Mouse (Mus musculus) MEL (cell line): ENCODE measurements at regions not wholly inside any gene's neighbourhood (a gene's known extent, or its start where the extent isn't known, plus 50 kb on each side); places are given as distances from the start of the nearest gene placed in this dataset.
A peak's percentile ranks its signal among the peaks of the same experiment; 100 is the strongest.

ENCODE experiments used
- DNase-seq: peaks from one replicate; pipeline ENCODE4 v3.0.0; 2011; ENCODE audit warnings: low read depth, low spot score
- H3K27ac ChIP-seq: 2 replicates; pipeline ENCODE4 v1.5.1; 2012; ENCODE audit warnings: low read depth, mild to moderate bottlenecking, control low read depth, low read length, moderate library complexity; ENCODE audit not compliant: control insufficient read depth
- H3K27me3 ChIP-seq, 2 experiments: fragments of 150-350 bp in 1 of 2; sonication (generic) in 1 of 2; 2 replicates each; pipeline ENCODE4 v1.6.1; 2012; ENCODE audit warnings: low read length in 2 of 2, mild to moderate bottlenecking in 2 of 2, improper control_type of control experiment in 1 of 2, moderate library complexity in 1 of 2; ENCODE audit not compliant: insufficient read depth in 2 of 2, control insufficient read depth in 1 of 2
- H3K36me3 ChIP-seq, 2 experiments: 2 replicates each; pipeline ENCODE4 v1.6.1; 2012 to 2014; ENCODE audit warnings: low read length in 2 of 2, improper control_type of control experiment in 1 of 2, inconsistent platforms in 1 of 2, mild to moderate bottlenecking in 1 of 2; ENCODE audit not compliant: insufficient read depth in 2 of 2, control insufficient read depth in 1 of 2
- H3K4me1 ChIP-seq, 2 experiments: fragments of 150-350 bp in 1 of 2; sonication (generic) in 1 of 2; 2 replicates each; pipeline ENCODE4 v1.6.1; 2012; ENCODE audit warnings: low read length in 2 of 2, improper control_type of control experiment in 1 of 2, mild to moderate bottlenecking in 1 of 2; ENCODE audit not compliant: insufficient read depth in 2 of 2, control insufficient read depth in 1 of 2
- H3K4me3 ChIP-seq, 2 experiments: fragments of 150-350 bp in 1 of 2; sonication (generic) in 1 of 2; 2 replicates each; pipeline ENCODE4 v1.5.1; 2012; ENCODE audit warnings: low read depth in 2 of 2, low read length in 2 of 2, mild to moderate bottlenecking in 2 of 2, moderate library complexity in 2 of 2, control low read depth in 1 of 2, improper control_type of control experiment in 1 of 2; ENCODE audit not compliant: control insufficient read depth in 1 of 2, insufficient read depth in 1 of 2
- H3K79me2 ChIP-seq: 2 replicates; pipeline ENCODE4 v1.6.1; 2012; ENCODE audit warnings: mild to moderate bottlenecking, low read length, moderate library complexity; ENCODE audit not compliant: control insufficient read depth, poor library complexity, insufficient read depth
- H3K9ac ChIP-seq: 2 replicates; pipeline ENCODE4 v1.6.1; 2012; ENCODE audit warnings: low read depth, mild to moderate bottlenecking, control low read depth, low read length, moderate library complexity; ENCODE audit not compliant: control insufficient read depth, poor library complexity, severe bottlenecking
- H3K9me3 ChIP-seq: fragments of 150-350 bp; sonication (generic); replicated peaks from 2 replicates; pipeline ENCODE4 v1.6.1; 2012; ENCODE audit warnings: mild to moderate bottlenecking, low read length, improper control_type of control experiment, moderate library complexity; ENCODE audit not compliant: insufficient read depth
- CTCF ChIP-seq, 3 experiments: IDR thresholded peaks in 2 of 3; conservative IDR thresholded peaks in 1 of 3; 2 replicates each; pipeline ENCODE4 v1.5.1; 2011 to 2012; ENCODE audit warnings: low read length in 3 of 3, low read depth in 2 of 3, mild to moderate bottlenecking in 2 of 3, improper control_type of control experiment in 1 of 3, inconsistent platforms in 1 of 3, mixed read lengths in 1 of 3, moderate library complexity in 1 of 3; ENCODE audit not compliant: control insufficient read depth in 1 of 3, insufficient read depth in 1 of 3, poor library complexity in 1 of 3, severe bottlenecking in 1 of 3
- EP300 ChIP-seq, 2 experiments: IDR thresholded peaks; 2 replicates each; pipeline ENCODE4 v1.6.1; 2011; ENCODE audit warnings: improper control_type of control experiment in 2 of 2, low read length in 2 of 2, low read depth in 1 of 2, mild to moderate bottlenecking in 1 of 2
- ETS1 ChIP-seq: IDR thresholded peaks from 2 replicates; pipeline ENCODE4 v1.6.1; 2012; ENCODE audit warnings: low read depth, mild to moderate bottlenecking, inconsistent platforms, low read length, improper control_type of control experiment, moderate library complexity
- GABPA ChIP-seq: IDR thresholded peaks from 2 replicates; pipeline ENCODE4 v1.6.1; 2012; ENCODE audit warnings: low read depth, mild to moderate bottlenecking, inconsistent platforms, low read length, improper control_type of control experiment, moderate library complexity
- JUND ChIP-seq: IDR thresholded peaks from 2 replicates; pipeline ENCODE4 v1.6.1; 2011; ENCODE audit warnings: low read depth, mild to moderate bottlenecking, improper control_type of control experiment, low read length
- KAT2A ChIP-seq: conservative IDR thresholded peaks from 2 replicates; pipeline ENCODE4 v1.6.1; 2012; ENCODE audit warnings: low read depth, low read length, improper control_type of control experiment, inconsistent platforms
- MAX ChIP-seq: IDR thresholded peaks from 2 replicates; pipeline ENCODE4 v1.6.1; 2011; ENCODE audit warnings: low read length, improper control_type of control experiment
- MEF2A ChIP-seq: IDR thresholded peaks from 2 replicates; pipeline ENCODE4 v1.6.1; 2014; ENCODE audit warnings: low read depth, mild to moderate bottlenecking, inconsistent platforms, low read length, improper control_type of control experiment; ENCODE audit not compliant: poor library complexity, insufficient replicate concordance, severe bottlenecking; ENCODE audit errors: extremely low read depth
- MXI1 ChIP-seq: IDR thresholded peaks from 2 replicates; pipeline ENCODE4 v1.6.1; 2011; ENCODE audit warnings: mild to moderate bottlenecking, low read depth, low read length, improper control_type of control experiment
- MYB ChIP-seq: IDR thresholded peaks from 2 replicates; pipeline ENCODE4 v1.6.1; 2011; ENCODE audit warnings: mild to moderate bottlenecking, low read depth, low read length, improper control_type of control experiment
- POLR2A ChIP-seq, 2 experiments: IDR thresholded peaks; 2 replicates each; pipeline ENCODE4 v1.6.1; 2011 to 2012; ENCODE audit warnings: low read length in 2 of 2, mild to moderate bottlenecking in 2 of 2, control low read depth in 1 of 2, improper control_type of control experiment in 1 of 2, low read depth in 1 of 2, moderate library complexity in 1 of 2; ENCODE audit not compliant: control insufficient read depth in 1 of 2, insufficient read depth in 1 of 2, poor library complexity in 1 of 2
- POLR2AphosphoS5 ChIP-seq: IDR thresholded peaks from 2 replicates; pipeline ENCODE4 v1.6.1; 2012; ENCODE audit warnings: low read depth, borderline replicate concordance, mild to moderate bottlenecking, inconsistent platforms, low read length, moderate library complexity, mixed read lengths
- TCF12 ChIP-seq: IDR thresholded peaks from 2 replicates; pipeline ENCODE4 v1.6.1; 2014; ENCODE audit warnings: low read depth, mild to moderate bottlenecking, inconsistent platforms, low read length, improper control_type of control experiment, moderate library complexity
- USF1 ChIP-seq: IDR thresholded peaks from 2 replicates; pipeline ENCODE4 v1.6.1; 2014; ENCODE audit warnings: low read depth, mild to moderate bottlenecking, inconsistent platforms, low read length, improper control_type of control experiment, moderate library complexity
- ZC3H11A ChIP-seq: IDR thresholded peaks from 2 replicates; pipeline ENCODE4 v1.6.1; 2012; ENCODE audit warnings: low read depth, mild to moderate bottlenecking, inconsistent platforms, low read length, improper control_type of control experiment
- ZKSCAN1 ChIP-seq: IDR thresholded peaks from 2 replicates; pipeline ENCODE4 v1.6.1; 2012; ENCODE audit warnings: low read depth, mild to moderate bottlenecking, inconsistent platforms, low read length, improper control_type of control experiment, moderate library complexity
- ZNF384 ChIP-seq: IDR thresholded peaks from 2 replicates; pipeline ENCODE4 v1.6.1; 2012; ENCODE audit warnings: low read depth, mild to moderate bottlenecking, inconsistent platforms, low read length, improper control_type of control experiment

- no peak for TF ChIP-seq USF1
- Histone ChIP-seq H3K27me3 (no peaks in the 10 kb centered on the region), H3K9me3 (no peaks in the 10 kb centered on the region), H3K4me3 (no peak overlapping the region), H3K36me3 (no peaks in the 10 kb centered on the region), H3K9ac (no peak overlapping the region), H3K4me1 (no peaks in the 10 kb centered on the region), H3K27ac (no peak overlapping the region), H3K79me2 (no peaks in the 10 kb centered on the region)
- no peak for DNase-seq
These were observed 182.9 kb upstream of the Ppargc1a start for GRCm38 (mm10) chr5:51750456-51750855.

GRCm38 (mm10) chr5:51740893-51741292 lies 173.4 kb upstream of the Ppargc1a start:
- TF ChIP-seq MYB: no peak
- no peak for TF ChIP-seq POLR2AphosphoS5
- TF ChIP-seq MEF2A: no peak
- TF ChIP-seq ZNF384: no peak
- no peak for TF ChIP-seq TCF12
- TF ChIP-seq CTCF (IDR thresholded peaks at IDR 0.05 in 2 of 3, conservative IDR thresholded peaks at IDR 0.05 in 1 of 3; ENCODE audit: control insufficient read depth in 1 of 3, insufficient read depth in 1 of 3, low read depth in 2 of 3, low read length in 3 of 3, poor library complexity in 1 of 3, severe bottlenecking in 1 of 3): no peak
- TF ChIP-seq USF1: no peak
- no peak for TF ChIP-seq POLR2A (IDR thresholded peaks at IDR 0.05; ENCODE audit: control insufficient read depth in 1 of 2, insufficient read depth in 1 of 2, low read depth in 1 of 2, low read length in 2 of 2, poor library complexity in 1 of 2)
- no peak for TF ChIP-seq ZKSCAN1
- TF ChIP-seq KAT2A: no peak
- TF ChIP-seq JUND: no peak
- no peak for TF ChIP-seq ZC3H11A
- TF ChIP-seq ETS1: no peak
- no peak for TF ChIP-seq MAX
- TF ChIP-seq GABPA: no peak
- no peak for TF ChIP-seq MXI1
- no peak overlapping the region for H3K27ac ChIP-seq
- H3K4me3 ChIP-seq: no peak overlapping the region
- no peaks in the 10 kb centered on the region for H3K79me2 ChIP-seq
- no peaks in the 10 kb centered on the region for H3K4me1 ChIP-seq
- H3K9me3 ChIP-seq: no peaks in the 10 kb centered on the region
- H3K27me3 ChIP-seq: no peaks in the 10 kb centered on the region
- no peak for DNase-seq
- H3K36me3 ChIP-seq: no peaks in the 10 kb centered on the region
- no peak overlapping the region for H3K9ac ChIP-seq

GRCm38 (mm10) chr5:51730241-51730640 lies 162.7 kb upstream of the Ppargc1a start:
- H3K79me2 ChIP-seq: no peaks in the 10 kb centered on the region
- peaks cover 4 to 14% of the 10 kb centered on the region in 2 experiments; a peak in 1 of 4 replicates for H3K4me1 ChIP-seq
- H3K27ac ChIP-seq: peak overlapping the region; percentile 23; the same call in 1 of the 2 replicates
- TF ChIP-seq EP300 (IDR thresholded peaks at IDR 0.05; ENCODE audit: low read depth in 1 of 2, low read length in 2 of 2) (no peak), MXI1 (no peak), POLR2AphosphoS5 (no peak)
- no peak overlapping the region for H3K4me3 ChIP-seq
- peaks cover 0 to 9% of the 10 kb centered on the region in 2 experiments; a peak in 2 of 4 replicates for H3K36me3 ChIP-seq
- no peaks in the 10 kb centered on the region for H3K9me3 ChIP-seq
- H3K27me3 ChIP-seq: no peaks in the 10 kb centered on the region
- no peak overlapping the region for H3K9ac ChIP-seq
- DNase-seq: no peak
